Mouse (Mus musculus): ENCODE measurements around the gene Tex2. TPM values are rescaled to one million over a fixed set of nuclear protein-coding genes. Genes with fewer than 3 reads are reported as not detected.
"Not testable (repeated sequence)": the region's sequence is repeated elsewhere in the genome, so short reads cannot be mapped to it uniquely, and the experiment has no call there.

Gene Tex2
- polyA plus RNA-seq, 1 experiment from 2014 or later = 5.6 TPM

GRCm38 (mm10) chr11:106638551-106639355 lies 25.5 kb upstream of the Tex2 start:
- WGBS = 28% methylated on average over 9 of the region's 9 CpGs
- Histone ChIP-seq H3K4me1 (peaks cover 34% of the 10 kb centered on the region), H3K9me3 (replicated peaks) (no peaks in the 10 kb centered on the region), H3K27me3 (ENCODE audit: low read depth, poor library complexity, severe bottlenecking) (peaks cover 28% of the 10 kb centered on the region), H3K4me3 (no peak overlapping the region), H3K36me3 (no peaks in the 10 kb centered on the region), H3K27ac (replicated peaks) (no peak overlapping the region)
- no peak for DNase-seq (ENCODE audit: low spot score)

GRCm38 (mm10) chr11:106637754-106638153 lies 24.5 kb upstream of the Tex2 start:
- Histone ChIP-seq H3K4me3 (no peak overlapping the region; the same call in 1 of the 2 replicates), H3K27ac (replicated peaks) (no peak overlapping the region), H3K27me3 (ENCODE audit: low read depth, poor library complexity, severe bottlenecking) (peaks cover 28% of the 10 kb centered on the region), H3K9me3 (replicated peaks) (peaks cover 7% of the 10 kb centered on the region), H3K36me3 (no peaks in the 10 kb centered on the region), H3K4me1 (peaks cover 34% of the 10 kb centered on the region)
- 8% methylated on average over 7 of the region's 7 CpGs for WGBS
- peak; percentile 30 for DNase-seq (ENCODE audit: low spot score)

- 61% methylated on average over 2 of the region's 2 CpGs for WGBS
- no peak overlapping the region for H3K4me3 ChIP-seq
- peaks cover 15% of the 10 kb centered on the region for H3K9me3 ChIP-seq (replicated peaks)
These were observed 22.7 kb upstream of the Tex2 start for GRCm38 (mm10) chr11:106635946-106636345.

GRCm38 (mm10) chr11:106634175-106634574 lies 21.0 kb upstream of the Tex2 start:
- H3K36me3 ChIP-seq; H3K27ac ChIP-seq (replicated peaks); H3K4me3 ChIP-seq; DNase-seq (ENCODE audit: low spot score): not testable (repeated sequence)
- Histone ChIP-seq H3K9me3 (replicated peaks) (peaks cover 15% of the 10 kb centered on the region), H3K4me1 (peaks cover 20% of the 10 kb centered on the region), H3K27me3 (ENCODE audit: low read depth, poor library complexity, severe bottlenecking) (peaks cover 15% of the 10 kb centered on the region)
- 93% methylated on average over 3 of the region's 3 CpGs for WGBS

More at GRCm38 (mm10) chr11:106635946-106636345, 22.7 kb upstream of the Tex2 start:
- Histone ChIP-seq H3K4me1 (peaks cover 34% of the 10 kb centered on the region), H3K36me3 (no peaks in the 10 kb centered on the region), H3K27me3 (ENCODE audit: low read depth, poor library complexity, severe bottlenecking) (peaks cover 28% of the 10 kb centered on the region), H3K27ac (replicated peaks) (no peak overlapping the region)
- no peak for DNase-seq (ENCODE audit: low spot score)

GRCm38 (mm10) chr11:106633456-106633855 lies 20.2 kb upstream of the Tex2 start:
- DNase-seq (ENCODE audit: low spot score) = no peak
- Histone ChIP-seq H3K27me3 (ENCODE audit: low read depth, poor library complexity, severe bottlenecking) (peaks cover 8% of the 10 kb centered on the region), H3K36me3 (no peaks in the 10 kb centered on the region), H3K9me3 (replicated peaks) (peaks cover 15% of the 10 kb centered on the region), H3K27ac (replicated peaks) (no peak overlapping the region), H3K4me1 (peaks cover 13% of the 10 kb centered on the region), H3K4me3 (no peak overlapping the region)
- 92% methylated on average over 2 of the region's 2 CpGs for WGBS

- Histone ChIP-seq H3K9me3 (replicated peaks) (peaks cover 7% of the 10 kb centered on the region), H3K4me1 (peaks cover 10% of the 10 kb centered on the region), H3K36me3 (no peaks in the 10 kb centered on the region), H3K27me3 (ENCODE audit: low read depth, poor library complexity, severe bottlenecking) (no peaks in the 10 kb centered on the region), H3K27ac (replicated peaks) (no peak overlapping the region), H3K4me3 (no peak overlapping the region)
- WGBS = 27% methylated on average over 6 of the region's 6 CpGs
- peak; percentile 70 for DNase-seq (ENCODE audit: low spot score)
These were observed 14.5 kb upstream of the Tex2 start for GRCm38 (mm10) chr11:106627692-106628091.

DNA sequence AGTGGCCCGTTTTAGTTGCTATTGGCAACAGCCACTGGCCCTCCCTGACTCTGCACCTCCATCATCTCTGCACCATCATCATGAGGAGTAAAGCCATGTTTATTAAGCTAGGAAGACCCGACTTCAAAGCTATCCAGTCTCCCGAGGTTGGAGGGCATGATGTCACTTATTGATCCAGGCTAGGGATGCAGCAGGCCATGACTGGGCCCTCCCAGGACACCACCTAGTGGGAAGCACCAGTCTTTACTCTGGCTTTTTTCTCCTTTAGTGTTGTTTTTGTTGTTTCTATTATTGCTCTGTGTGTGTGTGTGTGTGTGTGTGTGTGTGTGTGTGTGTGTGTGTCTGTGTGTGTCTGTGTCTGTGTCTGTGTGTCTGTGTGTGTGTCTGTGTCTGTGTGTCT lies 12.4 kb upstream of the Tex2 start:
- Histone ChIP-seq H3K4me3 (no peak overlapping the region), H3K4me1 (peaks cover 10% of the 10 kb centered on the region), H3K27me3 (ENCODE audit: low read depth, poor library complexity, severe bottlenecking) (no peaks in the 10 kb centered on the region), H3K27ac (replicated peaks) (no peak overlapping the region), H3K9me3 (replicated peaks) (no peaks in the 10 kb centered on the region), H3K36me3 (no peaks in the 10 kb centered on the region)
- DNase-seq (ENCODE audit: low spot score) = no peak
- 62% methylated on average over 3 of the region's 3 CpGs for WGBS

- 78% methylated on average over 2 of the region's 2 CpGs for WGBS
- no peak overlapping the region for H3K4me3 ChIP-seq
- H3K4me1 ChIP-seq = peaks cover 10% of the 10 kb centered on the region
- no peak for DNase-seq (ENCODE audit: low spot score)
- no peaks in the 10 kb centered on the region for H3K36me3 ChIP-seq
- no peak overlapping the region for H3K27ac ChIP-seq (replicated peaks)
- H3K27me3 ChIP-seq (ENCODE audit: low read depth, poor library complexity, severe bottlenecking) = no peaks in the 10 kb centered on the region
- no peaks in the 10 kb centered on the region for H3K9me3 ChIP-seq (replicated peaks)
These were observed 10.4 kb upstream of the Tex2 start for GRCm38 (mm10) chr11:106623629-106624028.

- no peak overlapping the region for H3K4me3 ChIP-seq
- DNase-seq (ENCODE audit: low spot score) = no peak
- H3K9me3 ChIP-seq (replicated peaks) = no peaks in the 10 kb centered on the region
- WGBS = 87% methylated on average over 8 of the region's 8 CpGs
- no peaks in the 10 kb centered on the region for H3K27me3 ChIP-seq (ENCODE audit: low read depth, poor library complexity, severe bottlenecking)
- H3K4me1 ChIP-seq = peaks cover 10% of the 10 kb centered on the region
- no peak overlapping the region for H3K27ac ChIP-seq (replicated peaks)
- H3K36me3 ChIP-seq = no peaks in the 10 kb centered on the region
These were observed 8.8 kb upstream of the Tex2 start for GRCm38 (mm10) chr11:106622056-106622455.

- not testable (repeated sequence) for H3K4me3 ChIP-seq; H3K27ac ChIP-seq (replicated peaks); H3K27me3 ChIP-seq (ENCODE audit: low read depth, poor library complexity, severe bottlenecking); H3K9me3 ChIP-seq (replicated peaks); H3K4me1 ChIP-seq; H3K36me3 ChIP-seq; DNase-seq (ENCODE audit: low spot score)
- 86% methylated on average over 4 of the region's 4 CpGs for WGBS
These were observed 5.5 kb upstream of the Tex2 start for GRCm38 (mm10) chr11:106618768-106619167.

DNA sequence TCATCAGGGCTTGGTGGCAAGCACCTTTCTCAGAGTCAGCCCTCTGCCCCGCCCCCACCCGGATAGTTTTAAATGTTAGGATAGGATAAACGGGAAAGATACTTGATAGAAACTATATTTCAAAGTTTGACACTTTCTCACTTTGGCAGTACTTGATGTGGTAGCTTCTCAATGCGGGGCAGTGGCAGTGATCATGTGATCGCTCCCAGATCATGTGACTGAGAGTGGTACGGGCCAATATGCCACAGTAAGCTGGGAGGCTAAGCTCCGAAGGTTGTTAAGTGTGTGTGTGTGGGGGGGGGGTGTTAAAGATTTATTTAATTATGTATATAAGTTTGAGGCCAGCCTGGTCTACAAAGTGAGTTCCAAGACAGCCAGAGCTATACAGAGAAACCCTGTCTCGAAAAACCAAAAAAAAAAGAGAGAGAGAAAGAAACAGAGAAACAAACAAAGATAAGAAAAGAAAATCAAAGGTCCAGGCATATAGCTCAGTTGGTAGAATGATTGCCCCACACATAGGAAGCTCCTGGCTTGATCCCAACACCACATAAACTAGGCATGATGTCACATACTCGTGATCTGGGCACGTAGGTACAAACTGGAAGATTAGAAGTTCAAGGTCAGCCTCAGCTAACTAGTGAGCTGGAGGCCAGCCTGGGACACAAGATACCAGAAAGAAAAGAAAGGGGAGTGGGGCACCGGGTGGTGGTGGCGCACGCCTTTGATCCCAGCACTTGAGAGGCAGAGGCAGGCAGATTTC lies 4.8 kb upstream of the Tex2 start:
- peaks cover 7% of the 10 kb centered on the region for H3K4me1 ChIP-seq
- no peaks in the 10 kb centered on the region for H3K9me3 ChIP-seq (replicated peaks)
- H3K27ac ChIP-seq (replicated peaks) = no peak overlapping the region
- H3K36me3 ChIP-seq = no peaks in the 10 kb centered on the region
- H3K4me3 ChIP-seq = no peak overlapping the region
- no peak for DNase-seq (ENCODE audit: low spot score)
- H3K27me3 ChIP-seq (ENCODE audit: low read depth, poor library complexity, severe bottlenecking) = no peaks in the 10 kb centered on the region
- 85% methylated on average over 13 of the region's 13 CpGs for WGBS

- Histone ChIP-seq H3K4me3 (no peak overlapping the region), H3K27me3 (ENCODE audit: low read depth, poor library complexity, severe bottlenecking) (peaks cover 12% of the 10 kb centered on the region), H3K9me3 (replicated peaks) (no peaks in the 10 kb centered on the region), H3K36me3 (no peaks in the 10 kb centered on the region), H3K4me1 (peaks cover 21% of the 10 kb centered on the region), H3K27ac (replicated peaks) (no peak overlapping the region)
- 72% methylated on average over 4 of the region's 4 CpGs for WGBS
- DNase-seq (ENCODE audit: low spot score) = no peak
These were observed 2.3 kb upstream of the Tex2 start for GRCm38 (mm10) chr11:106615561-106615960.

DNA sequence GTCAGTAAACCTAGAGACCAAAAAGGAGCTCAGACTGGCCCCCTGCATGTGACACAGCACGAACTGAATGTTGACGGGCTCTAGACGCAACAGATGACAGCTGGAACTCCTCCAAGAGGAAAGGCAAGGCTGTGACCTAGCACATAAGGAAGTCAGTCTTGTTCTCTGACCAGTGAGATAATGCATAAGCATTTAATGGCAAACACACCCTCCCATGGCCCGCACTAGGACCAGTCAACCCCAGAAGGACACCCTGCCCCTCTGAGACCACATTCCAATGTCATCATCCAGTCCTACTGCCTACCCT lies 1.1 kb upstream of the Tex2 start:
- WGBS = 89% methylated on average over 4 of the region's 4 CpGs

More for the DNA sequence above, 1.1 kb upstream of the Tex2 start:
- Histone ChIP-seq H3K27me3 (ENCODE audit: low read depth, poor library complexity, severe bottlenecking) (peaks cover 13% of the 10 kb centered on the region), H3K9me3 (replicated peaks) (no peaks in the 10 kb centered on the region), H3K36me3 (no peaks in the 10 kb centered on the region), H3K27ac (replicated peaks) (no peak overlapping the region), H3K4me3 (no peak overlapping the region), H3K4me1 (peaks cover 24% of the 10 kb centered on the region)
- no peak for DNase-seq (ENCODE audit: low spot score)
